Mouse (Mus musculus) embryonic facial prominence, embryonic 10.5 days (tissue): ENCODE measurements around the gene Anapc11. TPM values are rescaled to one million over a fixed set of nuclear protein-coding genes. Genes with fewer than 3 reads are reported as not detected.
"Not testable (repeated sequence)": the region's sequence is repeated elsewhere in the genome, so short reads cannot be mapped to it uniquely, and the experiment has no call there.

Source experiments
- DNase-seq: peaks from one replicate; pipeline ENCODE4 v3.0.0-alpha.2; 2017; ENCODE audit warnings: low spot score
- H3K27ac ChIP-seq: fragments of 300-500 bp; sonication (generic); replicated peaks from 2 replicates; pipeline ENCODE4 v1.5.1; 2016; ENCODE audit warnings: mild to moderate bottlenecking
- H3K27me3 ChIP-seq: fragments of 300-500 bp; sonication (generic); replicated peaks from 2 replicates; pipeline ENCODE4 v1.6.1; 2016; ENCODE audit warnings: low read depth, mild to moderate bottlenecking; ENCODE audit not compliant: poor library complexity, severe bottlenecking
- H3K36me3 ChIP-seq: fragments of 300-500 bp; sonication (generic); replicated peaks from 2 replicates; pipeline ENCODE4 v1.6.1; 2016; ENCODE audit warnings: mild to moderate bottlenecking, moderate library complexity
- H3K4me1 ChIP-seq: fragments of 300-500 bp; sonication (generic); 2 replicates; pipeline ENCODE4 v1.6.1; 2016
- H3K4me3 ChIP-seq: fragments of 300-500 bp; sonication (generic); 2 replicates; pipeline ENCODE4 v1.5.1; 2016; ENCODE audit warnings: mild to moderate bottlenecking, moderate library complexity
- H3K9me3 ChIP-seq: fragments of 300-500 bp; sonication (generic); 2 replicates; pipeline ENCODE4 v1.6.1; 2016; ENCODE audit warnings: mild to moderate bottlenecking
- WGBS: fragments of 180-500 bp; shearing (Covaris S2); methylation state at CpG from one replicate; pipeline ENCODE4 v1.1.7; 2016; 5-methylcytosine and 5-hydroxymethylcytosine counted together
- polyA plus RNA-seq: library from polyadenylated mRNA; unstranded; fragments of >200 nt; fragmentation: Nextera tagmentation; extraction: Ambion mirVana; gene quantifications from 2 replicates; pipeline ENCODE4 v1.2.1, GENCODE M21; 2016

Anapc11 gene
- polyA plus RNA-seq, 1 experiment from 2014 or later, result 198 TPM

DNA sequence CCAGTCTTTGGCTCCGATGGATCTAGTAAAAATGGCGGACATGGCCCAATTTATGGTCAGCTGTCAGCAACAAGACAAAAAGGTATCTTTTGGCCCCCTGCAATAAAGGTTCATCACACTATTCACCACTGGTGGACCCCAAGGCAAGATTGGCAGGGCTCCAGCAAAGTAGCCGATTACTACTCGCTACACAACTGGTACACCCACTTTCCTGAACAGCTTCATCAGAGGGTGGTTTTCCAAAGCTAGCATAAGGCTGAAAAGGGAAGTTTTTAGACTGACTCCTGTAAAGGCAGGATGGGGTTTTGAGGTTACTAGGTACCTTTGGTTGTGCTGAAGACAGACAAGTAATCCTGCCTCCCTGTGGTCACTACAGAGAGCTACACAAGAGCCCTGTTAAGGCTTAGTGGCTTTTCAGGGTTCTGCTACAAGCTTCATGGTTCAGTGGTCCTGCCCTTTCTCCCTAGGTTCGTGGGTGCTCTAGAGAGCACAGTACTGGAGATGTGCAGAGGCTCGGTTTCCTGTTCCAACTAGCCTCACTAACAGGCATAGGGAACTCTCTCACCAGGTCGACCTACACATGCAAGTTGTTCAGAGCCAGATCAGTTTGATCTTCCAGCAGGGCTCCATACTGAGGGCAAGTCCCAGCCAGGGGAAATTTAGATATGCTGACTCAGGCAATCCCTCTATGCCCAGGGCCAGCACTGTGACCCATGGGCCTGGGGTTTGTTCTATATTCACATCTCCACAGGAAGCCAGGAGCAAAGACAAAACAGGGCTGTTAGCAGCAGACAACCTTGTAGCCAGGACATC is 20.8 kb upstream of the Anapc11 start:
- H3K4me1 ChIP-seq, result peaks cover 47% of the 10 kb centered on the region
- H3K27ac ChIP-seq, result 0 out of 2 replicates have a peak overlapping the region, but pooled peaks have one; percentile 48
- H3K36me3 ChIP-seq, result peaks cover 42% of the 10 kb centered on the region
- H3K9me3 ChIP-seq, result no peaks in the 10 kb centered on the region
- 83% methylated on average over 7 of the region's 7 CpGs for WGBS
- no peak for DNase-seq
- H3K27me3 ChIP-seq, result no peaks in the 10 kb centered on the region
- H3K4me3 ChIP-seq, result peak overlapping the region; percentile 92; the same call in 1 of the 2 replicates

GRCm38 (mm10) chr11:120578024-120578693 is 20.1 kb upstream of the Anapc11 start:
- H3K27me3 ChIP-seq, result no peaks in the 10 kb centered on the region
- H3K4me3 ChIP-seq, result peak overlapping the region; percentile 92
- H3K36me3 ChIP-seq, result peaks cover 47% of the 10 kb centered on the region
- peaks cover 49% of the 10 kb centered on the region for H3K4me1 ChIP-seq
- H3K9me3 ChIP-seq, result no peaks in the 10 kb centered on the region
- H3K27ac ChIP-seq, result peak overlapping the region; percentile 48; the same call in 1 of the 2 replicates
- DNase-seq, result no peak
- 88% methylated on average over 10 of the region's 10 CpGs for WGBS

DNA sequence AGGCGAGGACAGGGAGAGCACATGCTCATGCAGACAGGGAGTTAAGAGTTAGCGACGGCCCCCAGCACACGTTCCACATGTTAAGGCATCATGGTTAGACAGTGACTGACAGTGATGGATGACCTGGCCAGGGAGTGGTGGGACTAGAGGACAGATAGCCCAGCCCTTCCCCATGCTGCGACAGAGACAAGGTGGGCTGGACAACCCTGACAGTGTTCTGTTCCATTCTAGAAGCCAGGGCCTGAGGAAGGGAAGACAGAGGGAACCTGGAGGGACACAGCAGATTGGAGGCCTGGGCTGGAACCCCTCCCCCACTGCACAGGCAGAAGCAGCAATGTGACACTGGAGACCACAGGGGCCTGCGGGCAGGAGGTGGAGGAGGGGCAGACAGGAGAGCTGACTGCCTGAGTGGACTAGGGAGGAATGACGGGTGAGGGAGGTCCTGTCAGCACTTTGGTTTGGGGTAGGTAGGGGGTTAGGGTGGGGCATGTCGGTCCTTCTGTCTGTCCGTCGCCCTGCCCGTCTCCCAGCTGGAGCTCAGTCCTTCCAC is 19.5 kb upstream of the Anapc11 start:
- peak; percentile 49 for DNase-seq
- peak overlapping the region; percentile 92 for H3K4me3 ChIP-seq
- 75% methylated on average over 11 of the region's 11 CpGs for WGBS
- peaks cover 54% of the 10 kb centered on the region for H3K36me3 ChIP-seq
- peaks cover under 1% of the 10 kb centered on the region; the same call in 1 of the 2 replicates for H3K9me3 ChIP-seq
- peak overlapping the region; percentile 66 for H3K27ac ChIP-seq
- H3K27me3 ChIP-seq, result no peaks in the 10 kb centered on the region
- H3K4me1 ChIP-seq, result peaks cover 49% of the 10 kb centered on the region

DNA sequence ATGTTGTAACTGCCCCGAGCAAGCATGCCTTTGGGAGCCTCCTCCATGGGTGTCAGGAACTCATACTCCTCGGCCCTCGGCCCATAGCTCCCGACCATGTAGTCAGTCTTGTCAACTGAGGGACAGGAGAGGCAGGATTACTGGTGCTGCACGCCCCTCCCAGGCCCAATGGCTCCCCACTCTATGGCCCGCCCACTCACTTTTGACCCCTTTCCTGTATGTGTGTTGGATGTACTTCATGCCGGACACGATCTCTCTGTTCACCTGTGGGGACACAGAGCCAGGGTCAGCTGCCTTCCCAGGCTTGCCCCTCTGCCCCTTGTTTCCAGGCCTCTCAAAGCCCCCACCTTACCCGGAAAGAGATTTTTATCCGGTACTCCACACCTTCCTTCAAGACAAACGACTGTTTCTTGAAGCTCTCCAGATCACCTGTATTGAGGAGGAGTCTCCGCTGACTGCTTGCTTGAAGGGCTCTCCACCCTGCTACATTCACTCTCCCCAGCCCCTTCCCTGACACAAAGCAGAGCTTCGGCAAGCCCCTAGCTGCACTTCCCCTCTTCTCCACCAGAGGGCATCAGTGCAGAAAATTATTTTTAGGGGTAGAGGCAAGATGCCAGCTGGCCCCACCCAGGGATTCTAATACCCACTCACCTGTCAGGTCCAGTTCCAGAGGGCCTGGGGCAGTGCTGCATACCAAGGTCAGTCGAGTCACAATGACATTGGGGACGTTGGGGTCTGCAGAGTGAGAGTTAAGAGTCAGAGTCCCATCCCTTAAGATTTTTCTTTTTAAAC is 18.7 kb upstream of the Anapc11 start:
- peaks cover 61% of the 10 kb centered on the region for H3K36me3 ChIP-seq

DNA sequence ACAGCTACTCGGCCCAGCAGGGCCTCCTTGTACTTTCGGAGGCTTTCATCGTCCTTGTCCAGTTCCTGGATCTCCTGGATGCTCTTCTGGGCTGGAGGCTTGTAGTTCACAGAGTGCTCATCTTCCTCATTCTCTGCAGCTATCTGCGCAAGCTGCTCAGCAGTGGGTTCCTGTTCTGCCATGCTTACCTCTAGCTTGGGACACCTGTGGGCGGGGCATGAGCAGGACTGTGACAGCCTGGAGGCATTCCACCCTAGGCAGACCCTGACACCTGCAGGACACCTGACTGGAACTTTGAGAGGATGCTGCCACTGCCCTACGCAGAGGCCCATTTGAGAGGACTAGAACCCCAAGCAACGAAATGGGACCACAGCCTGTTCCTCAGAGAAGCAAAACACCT is 18.0 kb upstream of the Anapc11 start:
- Histone ChIP-seq H3K4me3 (peak overlapping the region; percentile 92), H3K27ac (peak overlapping the region; percentile 96), H3K9me3 (peaks cover 5% of the 10 kb centered on the region; the same call in 1 of the 2 replicates), H3K36me3 (peaks cover 68% of the 10 kb centered on the region), H3K27me3 (no peaks in the 10 kb centered on the region), H3K4me1 (peaks cover 37% of the 10 kb centered on the region)
- peak; percentile 19 for DNase-seq
- WGBS, result 63% methylated on average over 7 of the region's 7 CpGs

More for the DNA sequence above, 18.7 kb upstream of the Anapc11 start:
- Histone ChIP-seq H3K27me3 (no peaks in the 10 kb centered on the region), H3K27ac (peak overlapping the region; percentile 96), H3K9me3 (peaks cover 5% of the 10 kb centered on the region; the same call in 1 of the 2 replicates), H3K4me3 (peak overlapping the region; percentile 92), H3K4me1 (peaks cover 41% of the 10 kb centered on the region)
- DNase-seq, result peak; percentile 87
- 62% methylated on average over 15 of the region's 15 CpGs for WGBS

DNA sequence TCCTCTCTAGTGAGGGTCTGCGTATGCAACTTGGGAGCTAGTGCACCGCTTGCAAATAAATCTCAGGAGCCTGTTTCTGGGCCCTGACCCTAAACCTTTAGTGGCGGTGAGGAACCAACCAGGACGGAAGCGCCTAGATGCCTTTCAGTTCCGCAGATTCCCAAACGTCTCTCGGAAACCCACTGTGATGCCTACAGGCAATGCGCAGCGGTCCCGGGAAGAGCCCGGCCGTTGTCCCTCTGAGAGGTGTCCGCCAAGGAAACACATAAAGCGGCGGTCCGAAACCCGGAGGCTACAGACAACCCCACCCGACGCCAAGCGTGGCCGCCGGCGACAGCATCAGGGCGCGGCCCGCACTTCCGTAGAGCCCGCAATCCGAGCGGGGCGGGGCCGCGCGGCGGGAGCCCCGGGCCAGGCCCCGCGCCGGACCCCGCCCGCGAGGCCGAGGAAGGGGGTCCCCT is 17.3 kb upstream of the Anapc11 start:
- peak; percentile 51 for DNase-seq
- H3K4me1 ChIP-seq, result peaks cover 37% of the 10 kb centered on the region
- H3K27ac ChIP-seq, result peak overlapping the region; percentile 96
- peak overlapping the region; percentile 92 for H3K4me3 ChIP-seq
- H3K27me3 ChIP-seq, result no peaks in the 10 kb centered on the region
- H3K9me3 ChIP-seq, result peaks cover 5% of the 10 kb centered on the region; the same call in 1 of the 2 replicates
- WGBS, result under 1% methylated on average over 44 of the region's 44 CpGs
- peaks cover 75% of the 10 kb centered on the region for H3K36me3 ChIP-seq

DNA sequence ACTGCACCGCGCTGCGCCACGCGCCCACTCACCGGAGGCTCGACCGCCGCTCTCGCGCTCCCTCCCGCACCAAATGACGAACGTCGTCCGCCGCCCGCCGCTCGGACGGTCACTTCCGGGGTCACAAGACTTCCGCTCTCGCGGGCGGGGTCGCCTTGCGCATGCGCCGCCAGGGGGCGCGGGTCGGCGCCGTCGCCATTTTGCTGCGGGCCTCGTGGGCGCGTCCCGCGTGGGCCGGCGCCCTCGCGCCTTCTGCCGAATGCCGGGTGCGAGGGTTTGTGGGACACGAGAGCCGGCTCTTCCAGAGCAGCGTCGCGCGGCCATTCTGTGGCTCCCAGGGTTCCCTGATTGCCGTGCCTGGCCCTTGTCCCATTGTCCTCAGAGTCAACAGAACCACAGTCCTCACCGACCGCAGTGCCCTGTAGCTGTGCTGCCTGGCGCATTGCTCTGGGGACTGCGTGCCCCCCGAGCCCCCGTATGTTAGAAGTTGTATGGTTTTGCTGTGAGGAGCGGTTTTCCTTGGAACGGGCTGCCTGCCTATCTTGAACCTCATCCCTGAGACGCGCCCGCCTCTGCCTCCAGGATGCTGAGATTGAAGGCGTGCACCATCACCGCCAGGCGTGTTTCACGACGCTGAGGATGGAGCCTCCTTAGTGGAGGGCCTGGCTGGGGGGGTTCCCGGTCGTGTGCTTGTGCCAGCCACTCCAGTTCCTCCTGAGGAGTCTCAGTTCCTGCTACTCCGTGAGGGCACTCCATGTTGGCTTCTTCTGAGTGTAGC is 16.5 kb upstream of the Anapc11 start, which contains the start of gene Arhgdia:
Gene Arhgdia, minus strand, starts transcription at position 135 of the 778 bp plus-strand sequence.
- DNase-seq, result peak; percentile 91
- WGBS, result 4% methylated on average over 75 of the region's 75 CpGs
- Histone ChIP-seq H3K9me3 (peaks cover 5% of the 10 kb centered on the region; the same call in 1 of the 2 replicates), H3K4me1 (peaks cover 37% of the 10 kb centered on the region), H3K36me3 (peaks cover 77% of the 10 kb centered on the region), H3K4me3 (peak within 1 kb of the TSS; percentile 92), H3K27ac (peak within 1 kb of the TSS; percentile 96), H3K27me3 (no peaks in the 10 kb centered on the region)

- Histone ChIP-seq H3K27ac (peak overlapping the region; percentile 96), H3K36me3 (peaks cover 77% of the 10 kb centered on the region), H3K9me3 (peaks cover 5% of the 10 kb centered on the region; the same call in 1 of the 2 replicates), H3K4me3 (peak overlapping the region; percentile 92), H3K4me1 (peaks cover 37% of the 10 kb centered on the region), H3K27me3 (no peaks in the 10 kb centered on the region)
- no peak for DNase-seq
- WGBS, result 77% methylated on average over 8 of the region's 8 CpGs
Observed at GRCm38 (mm10) chr11:120582268-120582981, 15.8 kb upstream of the Anapc11 start.

DNA sequence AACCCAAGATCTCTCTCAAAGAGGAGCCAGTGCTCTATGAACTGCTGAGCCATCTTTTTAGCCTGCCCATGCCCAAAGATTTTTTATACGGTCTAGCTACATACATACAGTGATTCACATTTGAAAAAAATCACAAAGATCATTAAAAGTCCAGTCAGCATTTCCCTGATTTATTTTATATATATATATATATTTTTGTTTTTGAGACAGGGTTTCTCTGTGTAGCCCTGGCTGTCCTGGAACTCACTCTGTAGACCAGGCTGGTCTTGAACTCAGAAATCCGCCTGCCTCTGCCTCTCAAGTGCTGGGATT is 15.3 kb upstream of the Anapc11 start:
- not testable (repeated sequence) for H3K27me3 ChIP-seq, H3K9me3 ChIP-seq, DNase-seq, H3K27ac ChIP-seq
- Histone ChIP-seq H3K4me3 (peak overlapping the region; percentile 92), H3K36me3 (peaks cover 77% of the 10 kb centered on the region), H3K4me1 (peaks cover 37% of the 10 kb centered on the region)
- WGBS, result 95% methylated on average over 2 of the region's 2 CpGs

- WGBS, result 91% methylated on average over 1 of the region's 1 CpGs
- no peak for DNase-seq
- peaks cover 77% of the 10 kb centered on the region for H3K36me3 ChIP-seq
Observed at GRCm38 (mm10) chr11:120583937-120584336, 14.3 kb upstream of the Anapc11 start.

DNA sequence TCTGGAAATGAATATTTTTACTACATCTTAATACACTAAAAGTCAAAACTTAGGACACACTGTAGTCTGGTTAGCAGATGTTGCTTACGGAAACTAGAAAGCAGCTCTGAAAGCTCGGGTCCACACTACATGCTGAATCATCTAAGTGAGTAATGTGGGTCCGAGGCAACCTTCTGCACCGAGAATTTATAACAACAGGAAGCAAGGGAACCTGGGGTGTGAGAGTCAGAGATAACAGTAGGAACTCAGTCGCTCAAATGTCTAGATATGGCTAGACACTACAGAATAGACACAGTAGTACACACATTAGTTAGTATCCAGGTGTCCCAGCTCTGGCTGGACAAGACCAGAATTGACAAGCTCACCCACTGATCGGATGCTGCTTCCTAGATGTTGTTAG is 9.7 kb upstream of the Anapc11 start:
- H3K36me3 ChIP-seq, result peaks cover 100% of the 10 kb centered on the region
- 93% methylated on average over 6 of the region's 6 CpGs for WGBS
- no peak for DNase-seq

More at GRCm38 (mm10) chr11:120583937-120584336, 14.3 kb upstream of the Anapc11 start:
- Histone ChIP-seq H3K4me1 (peaks cover 30% of the 10 kb centered on the region), H3K9me3 (peaks cover 5% of the 10 kb centered on the region; the same call in 1 of the 2 replicates), H3K27me3 (no peaks in the 10 kb centered on the region), H3K27ac (no peak overlapping the region), H3K4me3 (no peak overlapping the region)

More for the DNA sequence above, 9.7 kb upstream of the Anapc11 start:
- Histone ChIP-seq H3K4me3 (no peak overlapping the region), H3K9me3 (peaks cover 5% of the 10 kb centered on the region; the same call in 1 of the 2 replicates), H3K27me3 (no peaks in the 10 kb centered on the region), H3K4me1 (no peaks in the 10 kb centered on the region), H3K27ac (no peak overlapping the region)
